23 mouse cellular contexts compared by ENCODE assay signal in the genomic region with DNA sequence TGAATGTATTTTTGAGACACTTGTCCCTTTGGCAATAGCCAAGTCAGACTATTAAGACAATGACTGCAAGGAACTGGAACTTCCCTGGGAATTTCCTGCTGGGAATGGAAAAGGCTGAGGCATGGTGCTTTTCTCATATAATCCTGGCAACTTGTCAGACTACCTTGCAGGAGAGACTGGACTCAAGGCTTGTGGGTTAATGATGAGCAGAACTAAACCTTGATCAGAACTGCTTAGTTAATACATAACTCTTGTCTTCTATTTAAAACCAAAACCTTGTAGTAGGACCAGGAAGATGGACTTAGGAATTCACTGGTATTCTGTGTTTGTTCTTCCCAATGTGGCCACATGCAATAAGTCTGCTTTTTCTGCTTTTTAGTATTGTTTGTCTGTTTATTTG.
DNase-seq lines count a peak whose midpoint lies in the region; ATAC-seq and TF ChIP-seq lines count a peak whose summit lies in the region.
"Had no signal": no experiment of that assay in that cellular context is flagged by ENCODE, and none has a peak within 500 bp of the region (broad histone marks: within the 10 kb centered on the region; RNA-seq: fewer than 3 reads in every experiment).

No protein-coding gene starts in this region.

- no peaks in the 10 kb centered on the region for H3K9me3 ChIP-seq in kidney, postnatal 0 days (replicated peaks; ENCODE audit: low read length)
- H3K9me3 ChIP-seq: embryonic facial prominence, embryonic 15.5 days; forebrain, embryonic 10.5 days; heart, embryonic 10.5 days; hindbrain, embryonic 12.5 days had no signal

- ATAC-seq in kidney, postnatal 0 days (replicated peaks; ENCODE audit: low FRiP score, low read depth): peak; percentile 57; the same call in 1 of the 2 replicates
- ATAC-seq: forebrain, embryonic 14.5 days had no signal

- no peaks in the 10 kb centered on the region for H3K36me3 ChIP-seq in kidney, postnatal 0 days (ENCODE audit: insufficient read depth, low read length)
- H3K36me3 ChIP-seq: embryonic facial prominence, embryonic 15.5 days; forebrain, embryonic 10.5 days; heart, embryonic 10.5 days; hindbrain, embryonic 12.5 days had no signal

- H3K4me2 ChIP-seq in kidney, postnatal 0 days (ENCODE audit: low read length): no peak overlapping the region
- H3K4me2 ChIP-seq: embryonic facial prominence, embryonic 15.5 days; hindbrain, embryonic 12.5 days had no signal

- H3K9ac ChIP-seq in kidney, postnatal 0 days (ENCODE audit: low read depth, low read length): no peak overlapping the region
- H3K9ac ChIP-seq: embryonic facial prominence, embryonic 15.5 days; hindbrain, embryonic 12.5 days had no signal

- H3K4me1 ChIP-seq in kidney, postnatal 0 days (replicated peaks; ENCODE audit: insufficient read depth, low read length): no peaks in the 10 kb centered on the region
- H3K4me1 ChIP-seq: embryonic facial prominence, embryonic 15.5 days had no signal

- no peak overlapping the region for H3K4me3 ChIP-seq in kidney, postnatal 0 days (replicated peaks; ENCODE audit: low read depth, low read length)
- H3K4me3 ChIP-seq: embryonic facial prominence, embryonic 15.5 days; erythroblast, embryonic 14.5 days; forebrain, embryonic 10.5 days; heart, embryonic 10.5 days; hindbrain, embryonic 12.5 days had no signal

- DNase-seq in kidney, adult 8-10 months: peak; percentile 34 to 82
- no peak for DNase-seq in kidney, adult 18-20 months
- DNase-seq in kidney, adult 9 months: peak; percentile 88
- peak; percentile 25 for DNase-seq in kidney, postnatal 0 days (ENCODE audit: low spot score)
- DNase-seq in kidney, postnatal 36 days: peak; percentile 25 to 80
- DNase-seq in retina, embryonic 14.5 days (ENCODE audit: low spot score): no peak
- DNase-seq in cerebellum, adult 9-11 months: no peak
- DNase-seq: adrenal gland, adult 2 months; adrenal gland, postnatal 25 days; cerebellum, adult 18-20 months; cerebellum, postnatal 10 days; embryo, embryonic 11 days; gastrocnemius, postnatal 10 days; heart, adult 18-20 months; heart, postnatal 10 days; heart, postnatal 4 days had no signal

- no peak overlapping the region for H3K27ac ChIP-seq in kidney, postnatal 0 days
- H3K27ac ChIP-seq: embryonic facial prominence, embryonic 15.5 days; forebrain, embryonic 10.5 days; heart, embryonic 10.5 days; hindbrain, embryonic 12.5 days had no signal

- no peaks in the 10 kb centered on the region for H3K27me3 ChIP-seq in kidney, postnatal 0 days (ENCODE audit: insufficient read depth, low read length)
- H3K27me3 ChIP-seq: CH12.LX; embryonic facial prominence, embryonic 15.5 days; hindbrain, embryonic 12.5 days had no signal

- TF ChIP-seq CTCF in kidney, postnatal 0 days (IDR thresholded peaks at IDR 0.05; ENCODE audit: low read depth): no peak

Comparison
In these comparisons a context has a peak if more than half of its experiments do, and no peak if none do; other contexts are left out.
1. DNase-seq: peak in kidney, adult 8-10 months (2 of 2), kidney, adult 9 months (single experiment), kidney, postnatal 0 days (single experiment) and kidney, postnatal 36 days (2 of 2); none in kidney, adult 18-20 months (single experiment), retina, embryonic 14.5 days (single experiment) and cerebellum, adult 9-11 months (single experiment).